Mouse (Mus musculus) stomach, postnatal 0 days (tissue): ENCODE results near the gene Zfp286.

ENCODE experiments used
- CTCF ChIP-seq: IDR thresholded peaks from 2 replicates; pipeline ENCODE4 v1.5.1; 2016; ENCODE audit warnings: antibody characterized with exemption, low read depth, mild to moderate bottlenecking, moderate library complexity
- EP300 ChIP-seq: optimal IDR thresholded peaks from 2 replicates; pipeline ENCODE3; 2016; ENCODE audit warnings: antibody characterized with exemption

DNA sequence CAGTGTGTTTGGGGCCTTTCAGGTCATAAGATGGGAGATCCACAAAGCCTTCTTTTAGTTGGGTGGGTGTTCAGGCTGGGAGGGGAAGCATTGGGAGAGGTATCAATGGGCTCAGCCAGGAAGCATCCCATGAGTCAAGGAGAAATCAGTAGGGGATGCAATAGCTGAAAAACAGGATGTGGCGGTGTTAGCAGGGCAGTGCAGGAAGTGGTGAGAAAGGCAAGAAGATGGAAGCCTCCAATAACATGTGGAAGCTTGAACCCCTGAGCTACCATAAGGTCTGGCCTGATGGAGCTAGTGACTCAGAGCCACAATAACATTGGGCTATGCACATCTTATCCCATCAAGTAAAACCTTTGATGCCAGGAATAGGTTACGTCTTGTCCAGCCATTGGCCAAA lies 48.1 kb downstream of the Zfp286 start:
- no peak for TF ChIP-seq EP300
- TF ChIP-seq CTCF = no peak
